Mouse (Mus musculus) midbrain, embryonic 12.5 days (tissue): Measurements from ENCODE around the gene Il12rb1. TPM values are rescaled to one million over a fixed set of nuclear protein-coding genes. Genes with fewer than 3 reads are reported as not detected.
A peak's percentile ranks its signal among the peaks of the same experiment; 100 is the strongest.

Experiments used
- ATAC-seq: fragments of 200-750 bp; cut with Nextera tagmentation; 2 replicates; pipeline ENCODE4 v1.8.0; 2017; ENCODE audit warnings: low read depth, moderate TSS enrichment, moderate library complexity; ENCODE audit not compliant: low FRiP score
- H3K27ac ChIP-seq: fragments of 300-500 bp; sonication (generic); replicated peaks from 2 replicates; pipeline ENCODE4 v1.5.1; 2016; ENCODE audit warnings: mild to moderate bottlenecking
- H3K27me3 ChIP-seq: fragments of 300-500 bp; sonication (generic); 2 replicates; pipeline ENCODE4 v1.6.1; 2016; ENCODE audit warnings: mild to moderate bottlenecking
- H3K36me3 ChIP-seq: fragments of 300-500 bp; sonication (generic); 2 replicates; pipeline ENCODE4 v1.6.1; 2016
- H3K4me1 ChIP-seq: fragments of 300-500 bp; sonication (generic); 2 replicates; pipeline ENCODE4 v1.6.1; 2016
- H3K4me2 ChIP-seq: fragments of 300-500 bp; sonication (generic); replicated peaks from 2 replicates; pipeline ENCODE4 v1.6.1; 2016; ENCODE audit warnings: mild to moderate bottlenecking, moderate library complexity
- H3K4me3 ChIP-seq: fragments of 300-500 bp; sonication (generic); 2 replicates; pipeline ENCODE4 v1.5.1; 2016; ENCODE audit warnings: mild to moderate bottlenecking
- H3K9ac ChIP-seq: fragments of 300-500 bp; sonication (generic); replicated peaks from 2 replicates; pipeline ENCODE4 v1.6.1; 2016; ENCODE audit warnings: mild to moderate bottlenecking, moderate library complexity
- H3K9me3 ChIP-seq: fragments of 300-500 bp; sonication (generic); 2 replicates; pipeline ENCODE4 v1.6.1; 2016; ENCODE audit warnings: mild to moderate bottlenecking
- WGBS: fragments of 180-500 bp; shearing (Covaris S2); methylation state at CpG from one replicate; pipeline ENCODE4 v1.1.7; 2016; 5-methylcytosine and 5-hydroxymethylcytosine counted together
- polyA plus RNA-seq: library from polyadenylated mRNA; unstranded; fragments of >200 nt; fragmentation: Nextera tagmentation; extraction: Ambion mirVana; gene quantifications from 2 replicates; pipeline ENCODE4 v1.2.1, GENCODE M21; 2016

Il12rb1 gene
- polyA plus RNA-seq, 1 experiment from 2014 or later = 0.08 TPM

DNA sequence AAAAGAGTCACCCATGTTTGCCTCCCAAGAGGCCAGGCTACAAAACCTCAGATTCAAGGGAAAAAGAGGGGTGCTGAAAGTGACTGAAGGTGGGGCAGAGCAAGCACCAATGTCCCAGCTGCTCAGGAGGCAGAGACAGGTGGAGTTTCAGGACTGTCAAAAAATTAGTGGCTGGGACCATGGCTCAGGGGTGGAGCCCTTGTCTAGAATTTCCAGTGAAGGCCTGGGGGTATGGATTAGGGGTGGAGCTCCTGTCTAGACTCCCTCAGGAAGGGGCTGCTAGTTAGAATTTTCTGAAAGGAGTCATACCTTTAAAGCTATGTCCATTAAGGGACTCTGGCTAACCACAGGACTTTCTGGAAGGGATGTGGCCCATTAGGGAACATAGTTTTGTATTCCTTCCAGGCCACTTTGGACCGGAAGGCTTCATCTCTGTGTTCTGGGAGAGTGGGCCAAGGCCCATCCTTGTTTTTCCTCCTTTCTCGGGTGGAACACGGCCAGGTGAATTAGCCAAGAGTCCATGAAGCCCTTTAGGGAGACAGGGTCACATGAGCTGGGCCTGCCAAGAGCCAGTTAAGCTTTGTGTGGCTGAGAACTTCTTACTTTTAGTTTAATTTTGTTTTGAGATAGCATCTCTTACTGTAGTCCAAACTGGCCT is 41.2 kb downstream of the Il12rb1 start:
- no peak for ATAC-seq
- 84% methylated on average over 3 of the region's 3 CpGs for WGBS
- no peak overlapping the region for H3K4me3 ChIP-seq
- H3K4me1 ChIP-seq = 0 out of 2 replicates have a peak, but pooled peaks cover 5% of the 10 kb centered on the region
- no peak overlapping the region for H3K27ac ChIP-seq
- 0 out of 2 replicates have a peak, but pooled peaks cover 24% of the 10 kb centered on the region for H3K36me3 ChIP-seq
- H3K9ac ChIP-seq = no peak overlapping the region
- no peak overlapping the region for H3K4me2 ChIP-seq
- no peaks in the 10 kb centered on the region; the same call in 1 of the 2 replicates for H3K27me3 ChIP-seq
- no peaks in the 10 kb centered on the region for H3K9me3 ChIP-seq

DNA sequence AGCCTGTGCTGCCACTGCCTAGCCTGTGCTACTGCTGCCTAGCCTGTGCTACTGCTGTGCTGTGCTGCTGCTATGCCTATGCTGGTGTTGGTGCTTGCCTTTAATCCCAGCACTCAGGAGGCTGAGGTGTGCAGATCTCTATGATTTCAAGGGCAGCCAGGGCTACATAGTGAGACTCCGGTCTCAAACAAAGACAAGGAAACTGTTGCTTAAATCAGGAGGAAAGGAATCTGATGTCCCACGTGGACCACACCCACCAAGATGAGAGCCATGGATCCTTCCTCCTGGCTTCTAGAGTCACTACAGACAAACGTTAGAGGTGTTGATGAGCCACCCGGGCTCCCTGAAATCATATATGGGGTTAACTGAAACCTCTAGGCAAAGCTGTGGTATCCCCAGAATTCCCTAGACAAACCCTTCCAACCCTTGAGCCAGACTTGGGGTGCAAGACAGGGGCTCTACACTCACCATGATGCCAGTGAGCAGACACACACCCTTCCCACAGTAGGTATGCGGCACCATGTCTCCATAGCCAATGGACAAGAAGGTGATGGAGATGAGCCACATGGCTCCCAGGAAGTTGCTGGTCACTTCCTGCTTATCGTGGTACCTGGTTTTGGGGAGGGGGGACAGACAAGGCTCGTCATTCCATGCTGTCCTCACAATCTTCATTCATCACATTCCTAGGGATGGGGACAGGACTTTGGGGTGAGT is 42.0 kb downstream of the Il12rb1 start:
- Histone ChIP-seq H3K27ac (no peak overlapping the region), H3K9ac (no peak overlapping the region), H3K36me3 (0 out of 2 replicates have a peak, but pooled peaks cover 24% of the 10 kb centered on the region), H3K4me2 (no peak overlapping the region), H3K27me3 (no peaks in the 10 kb centered on the region; the same call in 1 of the 2 replicates), H3K4me1 (0 out of 2 replicates have a peak, but pooled peaks cover 5% of the 10 kb centered on the region), H3K4me3 (no peak overlapping the region), H3K9me3 (no peaks in the 10 kb centered on the region)
- WGBS = 81% methylated on average over 7 of the region's 7 CpGs
- ATAC-seq = no peak

DNA sequence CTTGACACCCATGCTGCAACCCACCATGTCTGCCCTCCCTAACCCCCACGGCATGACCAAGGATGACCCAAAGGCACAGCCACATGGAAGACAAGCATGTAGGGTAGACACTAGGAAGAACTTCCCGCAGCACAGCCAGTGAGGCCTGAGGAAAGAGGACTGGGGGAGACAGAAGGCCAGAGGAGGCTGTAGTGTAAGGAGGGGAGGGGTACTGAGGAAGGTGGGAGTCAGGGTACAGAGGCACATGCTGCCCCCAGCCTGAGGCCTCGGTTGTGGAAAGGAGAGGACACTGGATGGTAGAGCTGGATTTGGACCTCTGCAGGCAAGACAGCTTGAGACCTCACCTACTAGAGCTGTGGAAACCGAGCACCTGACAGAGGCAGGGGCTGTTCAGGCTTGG is 42.7 kb downstream of the Il12rb1 start:
- WGBS = 86% methylated on average over 4 of the region's 4 CpGs
- Histone ChIP-seq H3K36me3 (0 out of 2 replicates have a peak, but pooled peaks cover 24% of the 10 kb centered on the region), H3K4me1 (0 out of 2 replicates have a peak, but pooled peaks cover 5% of the 10 kb centered on the region), H3K27ac (no peak overlapping the region), H3K27me3 (no peaks in the 10 kb centered on the region; the same call in none of the 2 replicates), H3K9me3 (no peaks in the 10 kb centered on the region), H3K4me3 (no peak overlapping the region), H3K4me2 (no peak overlapping the region), H3K9ac (no peak overlapping the region)
- no peak for ATAC-seq

DNA sequence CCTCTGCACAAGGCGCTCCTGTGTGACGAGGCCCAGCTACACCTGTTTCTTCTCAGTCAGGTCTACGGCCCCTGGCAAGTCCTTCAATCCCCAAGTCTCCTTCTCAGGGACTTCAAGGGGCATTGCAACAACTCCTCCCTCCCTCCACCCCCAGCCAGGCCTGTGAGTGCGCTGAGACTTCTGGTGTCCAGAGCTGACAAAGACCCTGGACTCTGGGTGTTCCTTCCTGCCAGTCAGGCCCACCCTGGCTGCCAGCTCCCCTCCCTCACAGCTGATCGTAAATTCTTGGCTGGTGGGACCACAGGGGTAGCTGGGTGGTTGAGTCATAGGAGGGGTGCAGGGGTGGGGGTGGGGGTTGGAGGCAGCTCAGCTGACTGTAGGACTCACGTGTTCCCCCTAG is 43.6 kb downstream of the Il12rb1 start:
- WGBS = 70% methylated on average over 6 of the region's 6 CpGs
- H3K27me3 ChIP-seq = peaks cover 6% of the 10 kb centered on the region
- ATAC-seq = no peak
- no peaks in the 10 kb centered on the region for H3K9me3 ChIP-seq
- peaks cover 9% of the 10 kb centered on the region for H3K4me1 ChIP-seq
- H3K27ac ChIP-seq = no peak overlapping the region
- 0 out of 2 replicates have a peak, but pooled peaks cover 24% of the 10 kb centered on the region for H3K36me3 ChIP-seq
- no peak overlapping the region for H3K4me2 ChIP-seq
- no peak overlapping the region for H3K4me3 ChIP-seq
- H3K9ac ChIP-seq = peak overlapping the region; percentile 28; the same call in 1 of the 2 replicates

DNA sequence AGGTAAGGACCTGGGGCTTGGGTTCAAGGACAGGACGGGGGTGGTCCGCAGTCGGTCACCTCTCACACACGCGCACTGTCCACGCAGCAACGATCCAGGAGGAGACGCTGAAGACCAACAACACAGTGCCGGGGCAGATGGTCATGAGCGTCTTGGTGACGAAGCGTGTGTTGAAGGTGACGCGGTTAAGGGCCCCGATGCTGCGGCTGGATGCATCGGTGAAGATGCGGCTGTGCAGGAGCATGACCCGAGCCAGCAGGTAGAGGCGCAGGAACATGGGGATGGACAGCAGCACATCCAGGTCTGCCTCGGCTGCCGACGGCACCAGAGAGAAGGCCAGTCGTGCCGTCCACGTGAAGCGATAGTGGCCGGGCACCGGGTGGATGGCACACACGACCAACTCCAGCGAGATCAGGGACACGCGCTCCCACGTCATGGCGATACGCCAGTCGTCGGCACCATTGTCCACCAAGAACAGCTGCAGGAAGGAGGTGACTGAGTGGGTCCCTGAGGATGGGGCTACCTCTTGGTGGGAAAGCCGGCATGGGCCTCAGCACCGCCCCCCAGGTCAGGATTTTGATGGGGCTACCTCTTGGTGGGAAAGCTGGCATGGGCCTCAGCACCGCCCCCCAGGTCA is 44.5 kb downstream of the Il12rb1 start:
- ATAC-seq = no peak

DNA sequence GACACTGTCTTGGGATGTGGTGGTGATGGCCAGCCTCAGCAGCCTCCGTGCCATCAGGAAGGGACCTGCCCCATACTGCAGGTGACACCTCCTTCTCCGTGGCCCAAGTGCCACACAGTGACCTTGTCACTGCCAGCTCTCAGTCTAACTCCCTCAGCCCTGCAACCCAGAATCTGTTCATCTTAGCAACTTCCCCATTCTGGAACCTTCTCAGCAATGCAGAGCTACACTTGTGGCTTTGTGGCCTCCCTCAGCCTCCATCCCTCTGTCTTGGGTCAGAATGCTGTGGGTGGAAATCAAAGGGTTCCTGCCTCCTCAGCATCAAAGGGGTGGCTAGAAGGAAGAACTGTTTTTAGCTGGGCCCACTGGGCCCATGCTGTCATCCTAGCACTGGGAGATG is 45.6 kb downstream of the Il12rb1 start:
- 90% methylated on average over 2 of the region's 2 CpGs for WGBS
- H3K27ac ChIP-seq = no peak overlapping the region

More for the DNA sequence above, 44.5 kb downstream of the Il12rb1 start:
- Histone ChIP-seq H3K9me3 (no peaks in the 10 kb centered on the region), H3K9ac (no peak overlapping the region), H3K4me1 (peaks cover 15% of the 10 kb centered on the region), H3K36me3 (0 out of 2 replicates have a peak, but pooled peaks cover 24% of the 10 kb centered on the region), H3K4me3 (no peak overlapping the region), H3K27me3 (peaks cover 6% of the 10 kb centered on the region), H3K27ac (no peak overlapping the region), H3K4me2 (no peak overlapping the region)
- 91% methylated on average over 41 of the region's 41 CpGs for WGBS

DNA sequence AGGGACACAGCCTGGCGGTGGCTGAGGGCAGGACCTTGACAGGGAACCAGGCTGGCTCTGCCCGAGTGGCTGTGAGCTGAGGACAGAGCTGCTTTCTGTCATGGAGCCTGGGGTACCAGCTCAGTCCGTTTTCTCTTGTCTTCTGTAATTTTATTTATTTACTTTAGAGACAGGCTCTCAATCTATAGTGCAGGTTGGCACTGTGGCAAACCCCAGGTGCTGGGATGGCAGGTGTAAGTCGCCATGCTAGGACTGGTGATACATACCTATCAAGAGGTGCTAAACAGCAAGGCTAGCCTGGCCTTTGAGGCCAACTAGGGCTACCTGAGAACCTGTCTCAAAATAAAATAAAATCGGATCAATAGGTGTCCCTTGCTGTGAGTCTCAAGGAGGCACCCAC is 47.8 kb downstream of the Il12rb1 start:
- Histone ChIP-seq H3K9ac (no peak overlapping the region), H3K4me3 (no peak overlapping the region), H3K27me3 (peaks cover 7% of the 10 kb centered on the region), H3K9me3 (no peaks in the 10 kb centered on the region), H3K27ac (no peak overlapping the region), H3K4me1 (peaks cover 36% of the 10 kb centered on the region), H3K36me3 (0 out of 2 replicates have a peak, but pooled peaks cover 21% of the 10 kb centered on the region), H3K4me2 (peak overlapping the region; percentile 81; the same call in 1 of the 2 replicates)
- WGBS = 70% methylated on average over 5 of the region's 5 CpGs
- no peak for ATAC-seq

More for the DNA sequence above, 45.6 kb downstream of the Il12rb1 start:
- H3K9me3 ChIP-seq = no peaks in the 10 kb centered on the region
- H3K4me1 ChIP-seq = peaks cover 27% of the 10 kb centered on the region
- no peak overlapping the region for H3K4me2 ChIP-seq
- H3K4me3 ChIP-seq = no peak overlapping the region
- ATAC-seq = no peak
- no peak overlapping the region for H3K9ac ChIP-seq
- peaks cover 6% of the 10 kb centered on the region for H3K27me3 ChIP-seq
- H3K36me3 ChIP-seq = 0 out of 2 replicates have a peak, but pooled peaks cover 21% of the 10 kb centered on the region

DNA sequence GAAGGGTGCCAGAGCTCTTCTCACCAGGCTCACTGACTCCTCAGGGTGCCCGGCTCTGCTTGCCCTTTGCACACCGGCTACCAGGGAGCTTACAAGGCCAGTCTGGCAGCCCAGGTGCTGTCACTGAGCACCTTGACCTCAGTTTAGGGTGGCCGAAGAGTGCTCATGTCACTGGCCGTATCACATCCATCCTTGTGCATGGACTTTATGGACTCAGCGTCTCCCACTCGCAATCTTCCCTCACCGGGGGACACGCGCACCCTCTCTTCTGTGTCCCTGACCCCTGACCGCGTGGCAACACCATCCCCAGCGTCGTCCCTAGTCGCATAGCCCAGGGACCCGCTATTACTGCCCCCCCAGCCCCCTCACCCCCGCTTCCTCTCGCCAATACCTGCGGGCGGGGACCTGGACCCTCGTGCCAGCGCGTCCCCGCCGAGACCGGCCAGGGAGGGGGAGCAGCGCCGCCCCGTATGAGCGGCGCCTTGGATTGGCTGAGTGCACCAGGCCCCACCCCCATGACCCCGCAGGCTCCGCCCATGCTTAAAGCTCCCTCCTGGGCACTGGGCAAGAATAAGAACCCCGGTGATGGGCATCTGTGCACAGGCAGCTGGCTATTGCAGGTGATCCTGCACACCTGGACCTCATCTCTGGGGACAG is 48.4 kb downstream of the Il12rb1 start:
- H3K4me1 ChIP-seq = peaks cover 42% of the 10 kb centered on the region
- peak overlapping the region; percentile 40 for H3K9ac ChIP-seq
- WGBS = 8% methylated on average over 28 of the region's 33 CpGs
- 0 out of 2 replicates have a peak, but pooled peaks cover 21% of the 10 kb centered on the region for H3K36me3 ChIP-seq
- peak overlapping the region; percentile 81 for H3K4me2 ChIP-seq
- no peaks in the 10 kb centered on the region for H3K9me3 ChIP-seq
- H3K27ac ChIP-seq = no peak overlapping the region
- H3K27me3 ChIP-seq = peaks cover 13% of the 10 kb centered on the region
- peak; percentile 80 for ATAC-seq
- peak overlapping the region; percentile 48 for H3K4me3 ChIP-seq

DNA sequence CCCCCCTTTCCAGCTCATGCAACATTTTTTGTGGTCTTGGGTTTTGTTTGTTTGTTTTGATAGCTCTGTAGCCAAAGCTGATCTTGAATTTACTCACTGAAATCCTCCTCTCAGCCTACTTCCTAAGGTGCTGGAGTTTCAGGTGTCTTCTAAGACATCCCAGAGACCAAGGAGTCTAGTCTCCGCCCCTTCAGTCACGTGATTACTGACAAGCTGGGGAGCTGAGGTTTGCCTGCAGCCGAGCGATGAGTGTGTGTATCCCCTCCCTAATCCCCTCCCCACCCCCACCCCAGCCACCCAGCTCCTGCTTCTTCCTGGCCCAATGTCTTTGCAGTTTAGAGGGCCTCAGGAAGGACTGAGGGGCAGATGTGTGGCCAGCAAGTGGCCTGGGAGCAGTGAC is 49.3 kb downstream of the Il12rb1 start:
- H3K36me3 ChIP-seq = 0 out of 2 replicates have a peak, but pooled peaks cover 15% of the 10 kb centered on the region
- 1% methylated on average over 4 of the region's 4 CpGs for WGBS
- ATAC-seq = no peak
- H3K9ac ChIP-seq = 0 out of 2 replicates have a peak overlapping the region, but pooled peaks have one; percentile 12
- no peaks in the 10 kb centered on the region for H3K9me3 ChIP-seq
- H3K27me3 ChIP-seq = peaks cover 22% of the 10 kb centered on the region
- no peak overlapping the region for H3K4me3 ChIP-seq
- peak overlapping the region; percentile 81; the same call in 1 of the 2 replicates for H3K4me2 ChIP-seq
- peak overlapping the region; percentile 56 for H3K27ac ChIP-seq
- peaks cover 50% of the 10 kb centered on the region for H3K4me1 ChIP-seq

DNA sequence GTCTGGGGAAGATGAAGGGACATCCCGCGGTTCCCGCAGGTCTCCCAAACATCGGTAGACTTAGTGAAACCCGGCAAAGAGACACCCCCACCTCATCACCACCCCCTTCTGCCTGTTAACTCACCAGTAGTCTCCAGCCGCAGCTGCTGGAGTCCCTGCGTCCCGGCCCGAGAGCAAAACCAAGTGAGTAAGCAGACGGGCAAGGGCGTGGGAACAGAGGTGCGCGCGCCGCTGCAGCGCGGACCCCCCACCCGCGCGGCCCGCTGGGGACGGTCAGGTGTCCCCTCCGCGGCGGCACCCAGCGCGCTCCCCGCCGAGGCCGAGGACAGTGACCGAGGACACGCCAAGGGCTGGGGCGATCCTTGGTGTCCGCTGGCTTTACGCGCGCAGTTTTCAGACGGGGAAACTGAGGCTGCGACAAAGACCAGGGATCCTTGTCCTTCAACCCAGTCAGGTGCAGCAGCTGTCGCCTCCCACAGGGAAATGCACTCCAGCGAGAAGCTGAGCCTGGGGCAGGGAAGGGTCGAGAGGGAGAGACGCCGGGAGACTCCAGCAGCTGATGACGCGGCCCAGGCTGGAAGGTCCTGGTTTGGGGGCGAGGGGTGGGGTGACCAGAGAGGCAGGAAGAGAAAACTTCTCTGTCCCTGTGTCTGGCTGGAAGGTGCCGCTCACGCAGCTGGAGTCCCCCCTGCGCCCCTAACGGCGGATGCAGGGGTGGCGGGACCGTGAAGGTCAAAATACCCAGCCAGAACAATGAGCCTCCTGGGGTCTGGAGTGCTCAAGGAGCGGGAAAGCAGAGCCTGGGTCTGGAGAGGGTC is 54.8 kb downstream of the Il12rb1 start, which contains the start of gene Kcnn1:
TSS of gene Kcnn1 (minus strand) at position 435 of the 818 bp plus-strand sequence.
- peak within 1 kb of the TSS; percentile 97 for H3K27ac ChIP-seq
- no peaks in the 10 kb centered on the region for H3K9me3 ChIP-seq
- WGBS = under 1% methylated on average over 53 of the region's 55 CpGs
- H3K4me1 ChIP-seq = peaks cover 72% of the 10 kb centered on the region
- H3K4me3 ChIP-seq = peak within 1 kb of the TSS; percentile 58
- H3K4me2 ChIP-seq = peak within 1 kb of the TSS; percentile 80
- H3K9ac ChIP-seq = peak within 1 kb of the TSS; percentile 79
- peaks cover 5% of the 10 kb centered on the region for H3K36me3 ChIP-seq
- peaks cover 23% of the 10 kb centered on the region for H3K27me3 ChIP-seq
- no peak for ATAC-seq
